Mouse (Mus musculus) adrenal gland, adult 8-10 months (tissue): ENCODE measurements around the gene Nop16. TPM values are rescaled to one million over a fixed set of nuclear protein-coding genes. Genes with fewer than 3 reads are reported as not detected.
A peak's percentile ranks its signal among the peaks of the same experiment; 100 is the strongest.

Experiments
- DNase-seq: peaks from one replicate; pipeline ENCODE4 v3.0.0; 2022
- total RNA-seq, 4 experiments: library from RNA; stranded (reverse); gene quantifications; 2 replicates each; pipeline ENCODE4 v1.2.4; 2022

Nop16 gene
- total RNA-seq, 4 experiments from 2014 or later, result 45.5 to 56.7 (median 51.8) TPM

DNA sequence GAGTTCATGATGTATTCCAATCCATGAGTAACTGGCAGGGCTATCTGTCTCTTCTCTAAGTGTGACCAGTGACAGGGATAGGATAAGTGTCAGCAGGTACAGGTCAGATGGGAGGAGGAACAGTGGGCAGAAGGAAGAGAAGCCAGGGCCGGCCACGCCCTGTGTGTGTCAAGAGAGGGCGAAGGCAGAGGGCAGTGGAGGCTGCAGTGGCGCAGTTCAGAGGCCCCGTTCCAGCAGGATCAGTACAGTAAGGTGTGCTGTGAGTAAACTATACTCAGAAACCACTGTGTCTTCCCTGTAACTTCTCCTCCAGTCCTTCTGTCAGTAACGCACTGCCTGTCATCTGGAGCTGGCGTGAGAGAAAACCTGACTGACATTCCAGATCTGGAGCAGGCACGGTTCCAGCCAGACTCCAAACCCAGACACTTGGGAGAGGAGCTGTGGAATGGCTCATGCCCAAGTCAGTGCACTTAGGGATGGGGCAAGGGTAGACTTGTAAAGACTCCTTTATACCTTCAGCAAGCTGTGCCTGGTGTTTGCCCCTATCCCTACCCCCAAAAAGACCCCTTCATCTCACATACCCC, 6.3 kb upstream of the Nop16 start:
- no peak for DNase-seq

DNA sequence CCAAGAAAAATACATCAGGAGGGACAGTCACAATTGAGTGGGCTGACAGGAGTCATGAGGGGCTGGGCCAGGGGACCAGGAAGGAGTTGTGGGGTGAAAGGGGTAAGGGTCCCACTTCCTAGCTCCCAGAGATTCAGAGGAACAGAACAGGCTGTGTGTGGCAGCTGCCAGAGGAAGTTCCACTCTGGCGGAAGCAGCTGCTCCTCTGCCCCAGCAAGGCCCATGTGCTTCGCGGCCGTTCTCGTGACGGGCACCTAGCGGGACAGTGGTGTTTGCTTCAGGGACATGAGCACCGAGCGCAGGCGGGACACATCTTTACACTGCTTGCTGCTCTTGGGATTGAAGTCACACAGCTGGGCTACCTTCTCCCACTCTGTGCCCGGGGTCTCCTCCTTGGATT, 3.7 kb upstream of the Nop16 start:
- no peak for DNase-seq

DNA sequence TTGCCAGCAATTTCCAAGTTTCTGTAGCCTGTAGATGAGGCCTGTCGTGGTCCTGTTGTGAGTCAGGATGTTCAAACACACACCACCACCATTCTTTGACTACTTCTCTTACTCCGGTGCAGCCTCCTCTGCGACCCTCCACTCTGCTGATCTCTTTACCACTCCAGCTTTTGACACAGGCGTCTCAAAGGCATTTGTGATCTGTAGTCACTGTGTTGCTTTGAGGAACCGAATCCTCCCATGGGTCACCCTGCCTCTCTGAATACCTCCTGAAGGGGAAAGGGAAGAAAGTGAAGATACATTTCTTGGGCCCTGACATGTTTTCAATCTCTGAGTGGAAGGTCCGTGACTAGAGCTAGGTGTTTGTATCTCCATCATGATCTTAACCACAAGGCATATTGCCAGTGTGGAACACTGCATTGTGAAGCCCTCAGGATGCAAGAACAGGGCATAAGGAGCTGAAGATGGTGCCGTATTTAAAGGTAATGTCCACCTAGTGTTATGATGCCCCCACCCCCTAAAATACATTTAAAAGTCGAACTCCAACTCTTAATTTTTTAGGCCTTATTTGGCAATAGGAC, 2.0 kb upstream of the Nop16 start:
- no peak for DNase-seq

- no peak for DNase-seq
Observed at GRCm38 (mm10) chr13:54589414-54589995, 385 bp downstream of the Nop16 start.

DNA sequence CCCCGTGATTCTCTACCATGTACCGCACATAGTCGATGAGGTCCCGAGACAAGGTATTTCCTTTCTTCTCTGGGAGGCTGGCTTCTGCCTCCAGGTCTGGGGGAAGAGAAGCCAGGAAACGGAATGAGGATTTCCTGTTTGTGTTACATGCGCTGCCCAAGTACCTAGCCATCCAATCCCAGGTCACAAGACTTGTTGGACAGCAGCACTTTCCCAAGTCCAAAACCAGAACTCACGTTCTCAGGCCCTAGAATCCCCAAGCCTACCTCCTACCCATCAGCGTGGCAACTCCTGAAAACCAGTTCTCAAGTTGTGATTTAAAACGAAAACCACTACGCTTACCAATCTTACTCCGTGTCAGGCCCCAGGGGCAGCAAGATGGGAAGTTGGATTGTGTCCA, 4.1 kb downstream of the Nop16 start:
- no peak for DNase-seq

DNA sequence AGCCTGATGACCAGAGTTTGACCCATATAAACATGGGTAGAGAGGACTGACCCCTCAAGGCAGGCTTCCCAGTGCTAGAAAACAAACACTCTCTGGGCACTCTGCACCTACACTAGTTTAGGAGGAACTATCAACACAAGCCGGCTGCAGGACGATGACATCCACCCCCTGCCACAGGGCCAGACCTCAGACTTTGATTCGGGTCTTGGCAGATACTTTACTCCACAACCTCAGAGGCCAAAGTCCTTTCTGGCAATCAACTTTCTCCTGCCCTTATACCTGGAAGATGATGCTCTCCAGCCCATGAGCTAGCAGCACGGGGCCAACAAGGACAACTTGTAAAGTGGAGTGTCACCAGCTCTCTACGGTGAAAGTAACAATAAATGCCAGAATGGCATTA, 7.0 kb downstream of the Nop16 start:
- DNase-seq, result no peak

DNA sequence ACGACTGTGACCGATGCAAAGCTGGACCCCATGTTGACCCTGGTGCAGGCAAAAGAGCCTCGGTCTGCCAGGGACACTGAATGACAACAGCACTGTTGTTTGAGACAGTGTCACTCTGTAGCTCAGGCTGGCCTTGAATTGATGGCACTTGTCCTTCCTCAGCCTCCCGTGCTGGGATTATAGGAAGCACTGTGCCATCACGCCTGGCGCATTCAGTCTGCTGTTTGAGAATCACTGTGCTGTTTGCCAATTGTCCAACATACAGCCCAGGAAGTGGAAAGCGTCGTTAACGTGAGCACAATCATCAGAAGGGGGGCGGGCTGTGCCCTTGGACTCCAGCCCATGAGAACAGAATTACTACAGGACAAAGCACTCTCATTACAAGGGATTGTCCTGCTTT, 7.8 kb downstream of the Nop16 start:
- peak; percentile 56 for DNase-seq

DNA sequence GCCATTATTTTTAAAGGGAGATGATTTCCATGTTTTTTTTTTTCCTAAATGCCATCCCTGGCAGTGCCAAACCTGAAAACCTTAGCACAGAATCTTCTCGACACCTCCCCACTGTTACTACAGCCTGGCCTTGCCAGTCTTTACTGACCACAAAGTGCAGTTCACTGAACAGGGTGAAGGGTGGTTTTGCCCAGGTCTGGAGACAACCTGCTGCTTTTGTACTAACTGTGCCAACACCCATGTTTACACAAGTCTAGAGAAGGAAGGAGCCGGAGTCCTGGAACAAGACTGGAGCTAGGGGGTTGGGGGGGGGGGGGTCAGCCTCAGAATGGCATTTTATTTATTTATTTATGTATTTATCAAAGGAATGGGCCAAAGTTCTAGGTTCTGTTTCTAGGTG, 8.5 kb downstream of the Nop16 start:
- no peak for DNase-seq

DNA sequence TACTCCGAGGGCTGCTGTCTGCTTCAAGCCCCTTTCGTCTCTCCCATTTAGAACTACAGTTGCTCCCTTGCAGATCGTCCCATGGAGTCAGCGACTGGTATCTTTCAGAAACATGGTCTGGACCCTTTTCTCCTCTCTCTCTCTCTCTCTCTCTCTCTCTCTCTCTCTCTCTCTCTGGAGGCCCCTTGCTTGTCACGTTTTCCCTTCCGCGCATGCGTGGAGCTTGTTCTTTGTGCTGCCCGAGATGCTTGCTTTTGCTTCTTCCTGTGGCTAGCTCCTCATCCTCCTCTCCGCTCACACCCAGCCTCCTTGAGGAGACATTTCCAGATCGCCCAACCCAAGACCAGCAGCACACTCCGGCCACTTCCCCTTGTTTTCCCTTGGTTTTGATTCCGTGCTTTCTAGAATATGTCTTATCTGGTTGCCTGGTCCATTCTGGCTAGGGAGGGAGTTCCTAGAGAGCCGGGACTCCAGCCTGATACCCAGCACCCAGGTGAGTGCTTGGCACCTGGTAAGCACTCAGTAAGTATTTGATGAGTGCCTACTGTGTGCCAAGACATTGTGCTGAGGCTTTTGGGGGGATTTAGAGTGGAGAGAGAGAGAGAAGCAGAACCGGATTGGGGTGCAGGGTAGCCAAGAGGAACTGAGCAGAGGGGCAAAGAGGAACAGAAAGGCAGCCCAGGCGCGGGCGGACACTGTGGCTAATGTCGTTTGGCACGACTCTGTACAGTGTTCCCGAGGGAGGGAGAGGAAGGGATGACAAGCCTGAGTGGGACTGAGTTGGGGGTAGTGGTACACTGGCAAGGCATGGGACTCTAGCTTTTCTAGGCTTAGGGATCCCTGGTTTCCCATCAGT, 12.0 kb downstream of the Nop16 start:
- no peak for DNase-seq

GRCm38 (mm10) chr13:54575489-54575888, 14.4 kb downstream of the Nop16 start:
- DNase-seq, result no peak

- peak; percentile 69 for DNase-seq
Observed at GRCm38 (mm10) chr13:54574854-54575481, 14.9 kb downstream of the Nop16 start, which contains the start of gene Arl10. TSS of gene Arl10 (plus strand) at chr13:54575015.

DNA sequence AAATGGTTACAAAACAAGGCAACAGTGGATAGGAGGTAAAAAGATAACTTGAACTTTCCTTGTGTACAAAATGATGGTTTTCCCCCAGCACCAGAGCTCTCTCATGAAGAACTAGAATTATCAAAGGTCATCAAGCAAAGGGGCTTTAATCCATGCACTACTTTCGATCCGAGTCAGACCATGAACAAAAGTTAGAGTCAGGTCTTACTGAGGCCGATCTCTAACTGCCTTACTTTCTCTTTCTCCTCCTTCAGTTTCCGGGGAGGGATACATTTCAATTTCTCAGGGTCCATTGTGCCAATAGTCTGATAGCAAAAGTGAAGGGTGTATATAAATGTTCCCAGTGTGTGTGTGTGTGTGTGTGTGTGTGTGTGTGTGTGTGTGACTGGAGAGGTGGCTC, 17.3 kb downstream of the Nop16 start:
- no peak for DNase-seq

DNA sequence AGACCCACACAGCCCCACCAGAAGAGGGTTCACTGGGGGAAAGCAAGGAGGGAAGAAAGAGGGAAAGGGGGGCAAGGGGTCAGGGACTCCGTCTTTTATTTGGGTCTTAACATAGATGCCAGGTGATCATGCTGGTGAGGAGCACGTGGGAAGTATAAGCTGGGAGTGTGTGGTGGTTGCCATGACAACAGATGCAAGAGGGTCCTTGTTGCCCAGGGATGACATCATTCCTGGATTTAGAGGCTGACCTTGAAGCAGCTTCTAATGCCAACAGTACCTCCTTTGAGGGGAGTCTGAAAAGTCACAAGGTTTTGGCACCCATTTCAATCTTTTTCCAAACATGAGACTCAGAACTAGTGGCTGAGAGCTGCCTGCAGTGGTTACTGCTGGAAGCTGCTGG, 18.3 kb downstream of the Nop16 start:
- no peak for DNase-seq

GRCm38 (mm10) chr13:54570736-54571135, 19.2 kb downstream of the Nop16 start:
- DNase-seq, result peak; percentile 78

DNA sequence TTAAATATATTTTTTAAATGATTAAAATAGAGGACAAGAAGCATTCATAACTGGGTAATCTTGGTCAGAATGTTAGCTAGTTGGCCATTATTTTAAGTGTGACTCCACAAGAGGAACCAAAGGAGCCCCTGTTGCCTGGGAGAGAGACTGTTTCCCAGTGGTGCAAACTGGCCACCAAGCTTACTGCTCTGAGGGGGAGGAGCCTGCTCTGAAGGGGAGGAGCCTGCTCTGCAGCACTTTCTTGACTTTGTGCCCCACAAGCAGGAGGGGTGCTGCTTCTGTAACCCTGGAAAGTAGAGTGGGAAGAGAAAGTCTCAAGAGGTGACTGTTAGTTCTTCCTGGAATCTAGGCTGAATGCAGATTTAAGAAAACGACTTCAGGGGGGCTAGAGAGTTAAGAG, 20.6 kb downstream of the Nop16 start:
- no peak for DNase-seq

- no peak for DNase-seq
Observed at GRCm38 (mm10) chr13:54568380-54568779, 21.5 kb downstream of the Nop16 start.

DNA sequence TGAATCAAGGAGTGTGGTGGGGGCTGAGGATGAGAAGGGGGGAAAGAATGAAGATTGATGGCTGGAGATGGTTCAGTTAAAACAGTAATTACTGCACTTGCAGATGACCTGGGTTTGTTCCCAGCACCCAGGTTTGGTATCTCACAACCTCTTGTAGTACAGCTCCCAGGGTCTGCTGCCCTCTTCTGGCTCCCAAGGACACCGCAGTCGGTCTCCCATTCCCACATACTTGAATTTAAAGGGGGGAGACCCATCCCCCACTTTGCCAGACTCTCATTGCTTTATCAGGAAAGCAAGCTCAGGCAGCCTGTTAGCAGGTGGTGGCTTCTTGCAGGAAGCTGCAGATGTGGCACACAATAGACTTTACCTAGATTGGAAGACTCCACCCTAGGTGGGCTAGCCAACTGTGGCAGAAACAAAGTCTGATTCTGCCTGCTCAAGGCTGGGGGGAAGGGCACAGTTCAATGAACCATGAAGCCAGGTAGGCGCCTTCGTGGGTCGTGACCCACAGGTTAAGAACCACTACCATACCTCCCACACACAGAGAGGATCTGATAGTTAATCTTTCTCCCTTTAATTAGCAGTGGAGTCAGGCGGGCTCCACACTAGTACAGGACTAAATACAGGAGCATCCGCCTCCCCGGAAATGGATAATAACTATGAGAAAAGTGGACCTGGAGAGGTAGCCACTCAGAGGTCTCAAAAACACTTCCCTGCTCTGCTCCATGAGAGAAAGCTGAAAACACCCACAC, 24.1 kb downstream of the Nop16 start:
- no peak for DNase-seq

DNA sequence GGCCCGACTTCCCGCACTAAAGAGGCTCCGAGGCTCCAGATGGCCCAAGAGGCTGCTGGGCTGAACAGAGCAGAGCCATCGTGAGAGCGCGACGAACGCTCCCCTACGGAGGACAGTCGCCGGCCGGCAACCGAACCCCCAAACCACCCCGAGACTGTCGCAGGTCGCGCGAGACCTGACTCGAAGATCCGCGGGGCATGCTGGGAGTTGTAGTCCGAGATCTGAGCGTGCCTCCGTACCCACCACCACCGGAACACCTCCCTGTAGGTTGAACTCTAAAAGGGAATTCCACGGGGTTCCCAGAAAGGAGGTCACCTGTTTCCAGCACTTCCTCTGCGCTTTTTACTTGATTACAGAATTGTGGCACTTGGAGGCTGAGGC, 24.7 kb downstream of the Nop16 start, which contains the start of gene 4833439L19Rik:
Gene 4833439L19Rik (minus strand): TSS at position 235 of the 381 bp plus-strand sequence.
- peak; percentile 92 for DNase-seq

- DNase-seq, result no peak
Observed at GRCm38 (mm10) chr13:54564232-54565200, 25.4 kb downstream of the Nop16 start.

GRCm38 (mm10) chr13:54562562-54562961, 27.3 kb downstream of the Nop16 start:
- no peak for DNase-seq

GRCm38 (mm10) chr13:54560608-54561007, 29.3 kb downstream of the Nop16 start:
- DNase-seq, result no peak
